Mouse (Mus musculus): ENCODE measurements around the gene Sardh. TPM values are rescaled to one million over a fixed set of nuclear protein-coding genes. Genes with fewer than 3 reads are reported as not detected.

Sardh gene
- polyA plus RNA-seq, 1 experiment from 2014 or later = 4.4 TPM

- Histone ChIP-seq H3K9ac (ENCODE audit: low read length) (no peak overlapping the region), H3K9me3 (ENCODE audit: control insufficient read depth, low read length) (no peaks in the 10 kb centered on the region), H3K4me2 (no peak overlapping the region), H3K4me1 (ENCODE audit: control insufficient read depth, insufficient read depth, low read length) (no peaks in the 10 kb centered on the region), H3K27ac (ENCODE audit: low read depth, low read length) (no peak overlapping the region), H3K27me3 (ENCODE audit: control insufficient read depth, insufficient read depth, low read length) (no peaks in the 10 kb centered on the region), H3K4me3 (ENCODE audit: low read depth, low read length) (no peak overlapping the region), H3K36me3 (ENCODE audit: control insufficient read depth, insufficient read depth, low read length) (no peaks in the 10 kb centered on the region)
- ATAC-seq (ENCODE audit: low FRiP score) (no peak), DNase-seq (ENCODE audit: low spot score, missing footprints) (no peak)
- WGBS = 68% methylated on average over 8 of the region's 8 CpGs
Observed at GRCm38 (mm10) chr2:27211966-27212893, 35.9 kb downstream of the Sardh start.

GRCm38 (mm10) chr2:27210676-27211210, 37.4 kb downstream of the Sardh start:
- WGBS = 85% methylated on average over 12 of the region's 12 CpGs
- DNase-seq (ENCODE audit: low spot score, missing footprints) = no peak
- H3K27ac ChIP-seq (ENCODE audit: low read depth, low read length) = no peak overlapping the region

GRCm38 (mm10) chr2:27210255-27210654, 37.9 kb downstream of the Sardh start:
- peak; percentile 87 for DNase-seq (ENCODE audit: low spot score, missing footprints)
- Histone ChIP-seq H3K9me3 (ENCODE audit: control insufficient read depth, low read length) (no peaks in the 10 kb centered on the region), H3K27me3 (ENCODE audit: control insufficient read depth, insufficient read depth, low read length) (no peaks in the 10 kb centered on the region), H3K4me2 (no peak overlapping the region), H3K9ac (ENCODE audit: low read length) (no peak overlapping the region), H3K4me1 (ENCODE audit: control insufficient read depth, insufficient read depth, low read length) (no peaks in the 10 kb centered on the region), H3K4me3 (ENCODE audit: low read depth, low read length) (no peak overlapping the region), H3K27ac (ENCODE audit: low read depth, low read length) (no peak overlapping the region), H3K36me3 (ENCODE audit: control insufficient read depth, insufficient read depth, low read length) (no peaks in the 10 kb centered on the region)
- WGBS = 61% methylated on average over 7 of the region's 7 CpGs
- ATAC-seq (ENCODE audit: low FRiP score) = no peak

More at GRCm38 (mm10) chr2:27210676-27211210, 37.4 kb downstream of the Sardh start:
- no peak overlapping the region for H3K9ac ChIP-seq (ENCODE audit: low read length)
- H3K36me3 ChIP-seq (ENCODE audit: control insufficient read depth, insufficient read depth, low read length) = no peaks in the 10 kb centered on the region
- H3K4me2 ChIP-seq = no peak overlapping the region
- no peaks in the 10 kb centered on the region for H3K27me3 ChIP-seq (ENCODE audit: control insufficient read depth, insufficient read depth, low read length)
- no peaks in the 10 kb centered on the region for H3K9me3 ChIP-seq (ENCODE audit: control insufficient read depth, low read length)
- no peak for ATAC-seq (ENCODE audit: low FRiP score)
- no peak overlapping the region for H3K4me3 ChIP-seq (ENCODE audit: low read depth, low read length)
- no peaks in the 10 kb centered on the region for H3K4me1 ChIP-seq (ENCODE audit: control insufficient read depth, insufficient read depth, low read length)

GRCm38 (mm10) chr2:27209816-27210215, 38.3 kb downstream of the Sardh start:
- no peak overlapping the region for H3K4me3 ChIP-seq (ENCODE audit: low read depth, low read length)
- no peaks in the 10 kb centered on the region for H3K4me1 ChIP-seq (ENCODE audit: control insufficient read depth, insufficient read depth, low read length)
- no peak overlapping the region for H3K4me2 ChIP-seq
- H3K9me3 ChIP-seq (ENCODE audit: control insufficient read depth, low read length) = no peaks in the 10 kb centered on the region
- WGBS = 71% methylated on average over 5 of the region's 5 CpGs
- H3K9ac ChIP-seq (ENCODE audit: low read length) = no peak overlapping the region
- H3K36me3 ChIP-seq (ENCODE audit: control insufficient read depth, insufficient read depth, low read length) = no peaks in the 10 kb centered on the region
- ATAC-seq (ENCODE audit: low FRiP score) = no peak
- no peak for DNase-seq (ENCODE audit: low spot score, missing footprints)
- no peak overlapping the region for H3K27ac ChIP-seq (ENCODE audit: low read depth, low read length)
- no peaks in the 10 kb centered on the region for H3K27me3 ChIP-seq (ENCODE audit: control insufficient read depth, insufficient read depth, low read length)

GRCm38 (mm10) chr2:27209370-27209769, 38.8 kb downstream of the Sardh start:
- no peaks in the 10 kb centered on the region for H3K36me3 ChIP-seq (ENCODE audit: control insufficient read depth, insufficient read depth, low read length)
- no peaks in the 10 kb centered on the region for H3K4me1 ChIP-seq (ENCODE audit: control insufficient read depth, insufficient read depth, low read length)
- no peak overlapping the region for H3K27ac ChIP-seq (ENCODE audit: low read depth, low read length)
- no peaks in the 10 kb centered on the region for H3K27me3 ChIP-seq (ENCODE audit: control insufficient read depth, insufficient read depth, low read length)
- no peak for DNase-seq (ENCODE audit: low spot score, missing footprints)
- H3K9ac ChIP-seq (ENCODE audit: low read length) = no peak overlapping the region
- no peak for ATAC-seq (ENCODE audit: low FRiP score)
- H3K4me2 ChIP-seq = no peak overlapping the region
- WGBS = 82% methylated on average over 9 of the region's 9 CpGs
- no peaks in the 10 kb centered on the region for H3K9me3 ChIP-seq (ENCODE audit: control insufficient read depth, low read length)
- no peak overlapping the region for H3K4me3 ChIP-seq (ENCODE audit: low read depth, low read length)

GRCm38 (mm10) chr2:27207126-27207525, 41.0 kb downstream of the Sardh start:
- no peak for DNase-seq (ENCODE audit: low spot score, missing footprints)
- no peaks in the 10 kb centered on the region for H3K9me3 ChIP-seq (ENCODE audit: control insufficient read depth, low read length)
- WGBS = 91% methylated on average over 5 of the region's 5 CpGs
- no peaks in the 10 kb centered on the region for H3K36me3 ChIP-seq (ENCODE audit: control insufficient read depth, insufficient read depth, low read length)
- H3K27me3 ChIP-seq (ENCODE audit: control insufficient read depth, insufficient read depth, low read length) = no peaks in the 10 kb centered on the region
- no peak overlapping the region for H3K9ac ChIP-seq (ENCODE audit: low read length)
- no peak overlapping the region for H3K4me2 ChIP-seq
- H3K27ac ChIP-seq (ENCODE audit: low read depth, low read length) = no peak overlapping the region
- H3K4me3 ChIP-seq (ENCODE audit: low read depth, low read length) = no peak overlapping the region
- ATAC-seq (ENCODE audit: low FRiP score) = no peak
- H3K4me1 ChIP-seq (ENCODE audit: control insufficient read depth, insufficient read depth, low read length) = no peaks in the 10 kb centered on the region

GRCm38 (mm10) chr2:27206128-27206797, 41.9 kb downstream of the Sardh start:
- H3K4me1 ChIP-seq (ENCODE audit: control insufficient read depth, insufficient read depth, low read length) = no peaks in the 10 kb centered on the region
- no peak for ATAC-seq (ENCODE audit: low FRiP score)
- H3K4me3 ChIP-seq (ENCODE audit: low read depth, low read length) = no peak overlapping the region
- H3K9me3 ChIP-seq (ENCODE audit: control insufficient read depth, low read length) = no peaks in the 10 kb centered on the region
- no peak overlapping the region for H3K4me2 ChIP-seq
- no peak for DNase-seq (ENCODE audit: low spot score, missing footprints)
- WGBS = 85% methylated on average over 15 of the region's 15 CpGs
- H3K36me3 ChIP-seq (ENCODE audit: control insufficient read depth, insufficient read depth, low read length) = no peaks in the 10 kb centered on the region
- no peak overlapping the region for H3K9ac ChIP-seq (ENCODE audit: low read length)
- H3K27ac ChIP-seq (ENCODE audit: low read depth, low read length) = no peak overlapping the region
- H3K27me3 ChIP-seq (ENCODE audit: control insufficient read depth, insufficient read depth, low read length) = no peaks in the 10 kb centered on the region

- DNase-seq (ENCODE audit: low spot score, missing footprints) (no peak), ATAC-seq (ENCODE audit: low FRiP score) (no peak)
- WGBS = 88% methylated on average over 10 of the region's 10 CpGs
- H3K27me3 ChIP-seq (ENCODE audit: control insufficient read depth, insufficient read depth, low read length) = no peaks in the 10 kb centered on the region
- H3K4me2 ChIP-seq = no peak overlapping the region
- H3K4me3 ChIP-seq (ENCODE audit: low read depth, low read length) = no peak overlapping the region
- H3K9ac ChIP-seq (ENCODE audit: low read length) = no peak overlapping the region
- H3K4me1 ChIP-seq (ENCODE audit: control insufficient read depth, insufficient read depth, low read length) = no peaks in the 10 kb centered on the region
- H3K27ac ChIP-seq (ENCODE audit: low read depth, low read length) = no peak overlapping the region
- no peaks in the 10 kb centered on the region for H3K9me3 ChIP-seq (ENCODE audit: control insufficient read depth, low read length)
- no peaks in the 10 kb centered on the region for H3K36me3 ChIP-seq (ENCODE audit: control insufficient read depth, insufficient read depth, low read length)
Observed at GRCm38 (mm10) chr2:27205666-27206065, 42.5 kb downstream of the Sardh start.

GRCm38 (mm10) chr2:27200586-27200985, 47.6 kb downstream of the Sardh start:
- WGBS = 59% methylated on average over 1 of the region's 1 CpGs
- no peak overlapping the region for H3K4me3 ChIP-seq (ENCODE audit: low read depth, low read length)
- H3K9me3 ChIP-seq (ENCODE audit: control insufficient read depth, low read length) = no peaks in the 10 kb centered on the region
- H3K4me1 ChIP-seq (ENCODE audit: control insufficient read depth, insufficient read depth, low read length) = no peaks in the 10 kb centered on the region
- H3K4me2 ChIP-seq = no peak overlapping the region
- DNase-seq (ENCODE audit: low spot score, missing footprints) (no peak), ATAC-seq (ENCODE audit: low FRiP score) (no peak)
- H3K27ac ChIP-seq (ENCODE audit: low read depth, low read length) = no peak overlapping the region
- H3K27me3 ChIP-seq (ENCODE audit: control insufficient read depth, insufficient read depth, low read length) = no peaks in the 10 kb centered on the region
- H3K36me3 ChIP-seq (ENCODE audit: control insufficient read depth, insufficient read depth, low read length) = no peaks in the 10 kb centered on the region
- H3K9ac ChIP-seq (ENCODE audit: low read length) = no peak overlapping the region

Data from midbrain, embryonic 11.5 days (tissue).